Mouse (Mus musculus) hindbrain, embryonic 14.5 days (tissue): ENCODE data around the gene A1cf. TPM values are rescaled to one million over a fixed set of nuclear protein-coding genes. Genes with fewer than 3 reads are reported as not detected.

Experiments used
- ATAC-seq: fragments of 200-750 bp; cut with Nextera tagmentation; 2 replicates; pipeline ENCODE4 v1.8.0; 2017; ENCODE audit warnings: moderate number of reproducible peaks, mild to moderate bottlenecking, moderate TSS enrichment, moderate library complexity; ENCODE audit not compliant: low FRiP score
- DNase-seq: peaks from one replicate; pipeline ENCODE4 v3.0.0-alpha.2; 2015; ENCODE audit warnings: low spot score
- H3K27ac ChIP-seq: fragments of 300-500 bp; sonication (generic); 2 replicates; pipeline ENCODE4 v1.5.1; 2014; ENCODE audit warnings: mild to moderate bottlenecking, moderate library complexity
- H3K27me3 ChIP-seq: fragments of 300-500 bp; sonication (generic); 2 replicates; pipeline ENCODE4 v1.6.1; 2014; ENCODE audit warnings: mild to moderate bottlenecking, low read length, mixed read lengths; ENCODE audit not compliant: control insufficient read depth, insufficient read depth
- H3K36me3 ChIP-seq: fragments of 300-500 bp; sonication (generic); replicated peaks from 2 replicates; pipeline ENCODE4 v1.6.1; 2014; ENCODE audit not compliant: control insufficient read depth, insufficient read depth
- H3K4me1 ChIP-seq: fragments of 300-500 bp; sonication (generic); replicated peaks from 2 replicates; pipeline ENCODE4 v1.6.1; 2014; ENCODE audit warnings: antibody characterized with exemption, low read length, mixed read lengths; ENCODE audit not compliant: control insufficient read depth, insufficient read depth
- H3K4me2 ChIP-seq: fragments of 300-500 bp; sonication (generic); replicated peaks from 2 replicates; pipeline ENCODE4 v1.6.1; 2014; ENCODE audit warnings: mild to moderate bottlenecking, moderate library complexity
- H3K4me3 ChIP-seq: fragments of 300-500 bp; sonication (generic); replicated peaks from 2 replicates; pipeline ENCODE4 v1.5.1; 2014; ENCODE audit warnings: mild to moderate bottlenecking, low read length
- H3K9ac ChIP-seq: fragments of 300-500 bp; sonication (generic); 2 replicates; pipeline ENCODE4 v1.6.1; 2014
- H3K9me3 ChIP-seq: fragments of 300-500 bp; sonication (generic); 2 replicates; pipeline ENCODE4 v1.6.1; 2016; ENCODE audit warnings: low read length; ENCODE audit not compliant: control insufficient read depth
- WGBS: fragments of 180-500 bp; shearing (Covaris S2); extraction: QIAGEN DNeasy Blood & Tissue Kit; methylation state at CpG from one replicate; pipeline ENCODE4 v1.1.7; 2014; 5-methylcytosine and 5-hydroxymethylcytosine counted together
- polyA plus RNA-seq: library from polyadenylated mRNA; unstranded; fragments of >200 nt; fragmentation: Nextera tagmentation; extraction: Ambion mirVana; gene quantifications from 2 replicates; pipeline ENCODE4 v1.2.1, GENCODE M21; 2014

Gene A1cf
- polyA plus RNA-seq, 1 experiment from 2014 or later, result not detected

GRCm38 (mm10) chr19:31967933-31968532 is 99.5 kb downstream of the A1cf start:
- ATAC-seq (no peak), DNase-seq (no peak)
- Histone ChIP-seq H3K27me3 (no peaks in the 10 kb centered on the region), H3K4me3 (no peak overlapping the region), H3K36me3 (no peaks in the 10 kb centered on the region), H3K9ac (no peak overlapping the region), H3K4me1 (no peaks in the 10 kb centered on the region), H3K4me2 (no peak overlapping the region), H3K27ac (no peak overlapping the region), H3K9me3 (no peaks in the 10 kb centered on the region)
- 78% methylated on average over 5 of the region's 5 CpGs for WGBS

DNA sequence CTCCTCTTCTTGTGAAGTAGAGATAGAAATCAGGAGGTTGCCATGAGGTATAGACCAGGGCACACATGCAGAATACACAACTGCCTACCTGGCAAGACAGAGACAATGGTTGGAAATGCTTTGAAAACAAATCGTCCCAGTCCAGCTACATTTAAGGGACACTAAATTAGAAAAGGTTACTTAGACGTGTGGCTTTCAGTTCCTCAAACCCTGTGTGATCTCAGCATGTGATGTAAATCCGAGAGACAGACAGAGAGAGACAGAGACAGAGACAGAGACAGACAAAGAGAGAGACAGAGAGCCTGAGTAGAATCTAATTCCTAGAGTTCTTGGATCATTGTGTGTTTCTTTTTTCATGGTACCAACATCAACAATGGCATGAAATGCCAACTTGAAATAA is 102.8 kb downstream of the A1cf start:
- WGBS, result 52% methylated on average over 3 of the region's 3 CpGs
- no peaks in the 10 kb centered on the region for H3K9me3 ChIP-seq

DNA sequence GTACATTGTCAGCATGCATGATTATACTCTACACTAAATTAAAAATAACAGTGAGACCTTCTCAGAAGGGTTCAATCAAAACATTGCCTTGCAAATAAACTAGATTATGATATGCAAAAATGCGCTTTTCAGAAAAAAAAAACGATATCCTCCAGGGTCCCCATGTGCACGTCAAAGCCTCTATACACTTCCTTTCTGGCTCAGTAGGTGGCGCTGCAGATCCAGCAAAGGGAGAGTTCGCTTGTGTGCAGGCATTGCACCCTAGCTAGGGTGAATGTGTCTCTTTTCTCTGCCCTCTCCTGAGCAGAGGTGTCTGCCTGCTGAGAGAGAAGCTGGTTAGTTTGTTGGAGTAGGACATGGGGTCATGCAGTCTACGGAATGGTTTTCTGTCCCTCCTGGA is 103.4 kb downstream of the A1cf start:
- DNase-seq (peak; percentile 94), ATAC-seq (peak; percentile 90)
- 9% methylated on average over 6 of the region's 6 CpGs for WGBS
- Histone ChIP-seq H3K27me3 (no peaks in the 10 kb centered on the region), H3K9me3 (no peaks in the 10 kb centered on the region), H3K4me3 (no peak overlapping the region), H3K4me1 (no peaks in the 10 kb centered on the region), H3K36me3 (no peaks in the 10 kb centered on the region), H3K27ac (no peak overlapping the region), H3K9ac (no peak overlapping the region), H3K4me2 (no peak overlapping the region)

More for the DNA sequence above, 102.8 kb downstream of the A1cf start:
- Histone ChIP-seq H3K4me3 (no peak overlapping the region), H3K4me2 (no peak overlapping the region), H3K36me3 (no peaks in the 10 kb centered on the region), H3K9ac (no peak overlapping the region), H3K4me1 (no peaks in the 10 kb centered on the region), H3K27me3 (no peaks in the 10 kb centered on the region), H3K27ac (no peak overlapping the region)
- DNase-seq (no peak), ATAC-seq (no peak)

DNA sequence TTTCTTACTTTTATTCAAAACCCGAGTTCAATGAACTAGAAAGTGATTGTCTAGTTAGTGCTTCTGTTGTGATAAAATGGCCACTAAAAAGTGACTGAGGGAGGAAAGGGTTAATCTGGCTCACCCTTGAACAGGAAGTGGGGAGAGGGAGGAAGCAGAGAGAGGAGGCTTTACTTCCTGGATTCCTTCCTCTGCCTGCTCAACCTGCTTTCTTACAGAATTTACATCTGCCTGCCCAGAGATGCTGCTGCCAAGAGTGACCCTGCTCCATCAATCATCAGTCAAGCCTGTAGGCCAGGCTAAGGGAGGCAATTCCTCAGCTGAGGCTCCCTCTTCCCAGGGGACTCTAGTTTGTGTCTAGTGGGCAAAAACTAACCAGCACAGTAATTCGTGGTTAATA is 107.3 kb downstream of the A1cf start:
- Histone ChIP-seq H3K4me2 (no peak overlapping the region), H3K4me3 (no peak overlapping the region), H3K27ac (no peak overlapping the region), H3K9me3 (no peaks in the 10 kb centered on the region), H3K9ac (no peak overlapping the region), H3K36me3 (no peaks in the 10 kb centered on the region), H3K27me3 (no peaks in the 10 kb centered on the region), H3K4me1 (no peaks in the 10 kb centered on the region)
- ATAC-seq (no peak), DNase-seq (no peak)
- WGBS, result 77% methylated on average over 2 of the region's 2 CpGs

DNA sequence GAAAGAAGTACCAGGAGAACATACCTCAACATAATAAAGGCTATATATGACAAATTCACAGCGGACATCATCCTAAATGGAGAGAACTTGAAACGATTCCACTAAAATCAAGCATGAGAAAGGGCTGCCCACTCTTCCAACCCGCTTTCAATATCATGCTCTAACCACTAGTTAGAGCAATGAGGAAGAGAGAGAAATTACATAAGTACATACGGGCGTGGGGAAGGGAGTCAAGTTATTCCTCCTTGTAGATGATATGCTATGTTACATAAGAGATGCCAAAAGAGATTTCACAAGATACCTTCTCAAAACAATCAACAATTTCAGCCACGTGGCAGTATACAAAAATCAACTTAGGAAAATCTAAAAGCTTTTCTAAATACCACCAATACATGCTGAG is 122.5 kb downstream of the A1cf start:
- Histone ChIP-seq H3K9me3 (no peaks in the 10 kb centered on the region), H3K9ac (no peak overlapping the region), H3K4me2 (no peak overlapping the region), H3K4me3 (no peak overlapping the region), H3K4me1 (no peaks in the 10 kb centered on the region), H3K36me3 (no peaks in the 10 kb centered on the region), H3K27me3 (no peaks in the 10 kb centered on the region), H3K27ac (no peak overlapping the region)
- no peak for DNase-seq
- no peak for ATAC-seq
- WGBS, result 92% methylated on average over 6 of the region's 6 CpGs

- whole genome bisulfite sequencing, result 94% methylated on average over 3 of the region's 3 CpGs
- H3K36me3 ChIP-seq, result no peaks in the 10 kb centered on the region
- no peaks in the 10 kb centered on the region for H3K27me3 ChIP-seq
- H3K4me2 ChIP-seq, result no peak overlapping the region
- H3K9ac ChIP-seq, result no peak overlapping the region
- H3K4me3 ChIP-seq, result no peak overlapping the region
- H3K27ac ChIP-seq, result no peak overlapping the region
- no peaks in the 10 kb centered on the region for H3K9me3 ChIP-seq
- no peaks in the 10 kb centered on the region for H3K4me1 ChIP-seq
- no peak for ATAC-seq
- no peak for DNase-seq
Measured at GRCm38 (mm10) chr19:31996916-31997315, 128.4 kb downstream of the A1cf start.

Other genes with a start within 250 kb of the A1cf start
- gene Prkg1, start 103.7 kb upstream of the A1cf start, polyA plus RNA-seq, result 4.9 and 7.0 TPM in 2 replicates
- gene Asah2, start 239.4 kb downstream of the A1cf start, polyA plus RNA-seq, result 1.1 TPM in 2 replicates